Mouse (Mus musculus) liver, embryonic 11.5 days (tissue): ENCODE data around the gene Dchs2. TPM values are rescaled to one million over a fixed set of nuclear protein-coding genes. Genes with fewer than 3 reads are reported as not detected.

Experiments used
- ATAC-seq: fragments of 200-750 bp; cut with Nextera tagmentation; replicated peaks from 2 replicates; pipeline ENCODE4 v1.8.0; 2017; ENCODE audit warnings: moderate number of reproducible peaks, mild to moderate bottlenecking, moderate TSS enrichment, moderate library complexity; ENCODE audit not compliant: low FRiP score
- DNase-seq: peaks from one replicate; pipeline ENCODE4 v3.0.0-alpha.2; 2017; ENCODE audit warnings: low spot score
- H3K27ac ChIP-seq: fragments of 300-500 bp; sonication (generic); 2 replicates; pipeline ENCODE4 v1.5.1; 2014; ENCODE audit warnings: mild to moderate bottlenecking, low read depth, low read length, control low read depth
- H3K27me3 ChIP-seq: fragments of 300-500 bp; sonication (generic); replicated peaks from 2 replicates; pipeline ENCODE4 v1.6.1; 2014; ENCODE audit warnings: low read length, mixed read lengths; ENCODE audit not compliant: control insufficient read depth, insufficient read depth
- H3K36me3 ChIP-seq: fragments of 300-500 bp; sonication (generic); 2 replicates; pipeline ENCODE4 v1.6.1; 2014; ENCODE audit warnings: mild to moderate bottlenecking, low read length, moderate library complexity, mixed read lengths; ENCODE audit not compliant: control insufficient read depth, insufficient read depth
- H3K4me1 ChIP-seq: fragments of 300-500 bp; sonication (generic); replicated peaks from 2 replicates; pipeline ENCODE4 v1.6.1; 2014; ENCODE audit warnings: low read length, mixed read lengths; ENCODE audit not compliant: control insufficient read depth, insufficient read depth
- H3K4me2 ChIP-seq: fragments of 300-500 bp; sonication (generic); 2 replicates; pipeline ENCODE4 v1.6.1; 2014; ENCODE audit warnings: mild to moderate bottlenecking, control low read depth, moderate library complexity
- H3K4me3 ChIP-seq: fragments of 300-500 bp; sonication (generic); 2 replicates; pipeline ENCODE4 v1.5.1; 2014; ENCODE audit warnings: low read depth, low read length, control low read depth
- H3K9ac ChIP-seq: fragments of 300-500 bp; sonication (generic); 2 replicates; pipeline ENCODE4 v1.6.1; 2014; ENCODE audit warnings: low read depth, low read length, control low read depth
- H3K9me3 ChIP-seq: fragments of 300-500 bp; sonication (generic); 2 replicates; pipeline ENCODE4 v1.6.1; 2016; ENCODE audit warnings: low read length, inconsistent platforms, mixed read lengths; ENCODE audit not compliant: control insufficient read depth
- WGBS: fragments of 180-500 bp; shearing (Covaris S2); extraction: QIAGEN DNeasy Blood & Tissue Kit; methylation state at CpG from one replicate; pipeline ENCODE4 v1.1.7; 2014; 5-methylcytosine and 5-hydroxymethylcytosine counted together
- polyA plus RNA-seq: library from polyadenylated mRNA; unstranded; fragments of >200 nt; fragmentation: Nextera tagmentation; extraction: Ambion mirVana; gene quantifications from 2 replicates; pipeline ENCODE4 v1.2.1, GENCODE M21; 2014

The Dchs2 gene
- polyA plus RNA-seq, 1 experiment from 2014 or later: 0.04 TPM

GRCm38 (mm10) chr3:83283882-83284281 is 156.1 kb downstream of the Dchs2 start:
- no peak overlapping the region for H3K9ac ChIP-seq
- 45% methylated on average over 1 of the region's 1 CpGs for WGBS

GRCm38 (mm10) chr3:83286975-83287405 is 159.2 kb downstream of the Dchs2 start:
- no peak overlapping the region; the same call in 1 of the 2 replicates for H3K9ac ChIP-seq
- WGBS: 15% methylated on average over 11 of the region's 11 CpGs
- ATAC-seq: no peak
- H3K36me3 ChIP-seq: no peaks in the 10 kb centered on the region
- no peaks in the 10 kb centered on the region for H3K9me3 ChIP-seq
- H3K27ac ChIP-seq: no peak overlapping the region
- peak; percentile 32 for DNase-seq
- H3K4me3 ChIP-seq: peak overlapping the region; percentile 30; the same call in 1 of the 2 replicates
- peak overlapping the region; percentile 57 for H3K4me2 ChIP-seq
- H3K27me3 ChIP-seq: no peaks in the 10 kb centered on the region
- no peaks in the 10 kb centered on the region for H3K4me1 ChIP-seq

More at GRCm38 (mm10) chr3:83283882-83284281, 156.1 kb downstream of the Dchs2 start:
- Histone ChIP-seq H3K9me3 (no peaks in the 10 kb centered on the region), H3K4me1 (no peaks in the 10 kb centered on the region), H3K27me3 (no peaks in the 10 kb centered on the region), H3K4me2 (no peak overlapping the region), H3K36me3 (no peaks in the 10 kb centered on the region), H3K4me3 (no peak overlapping the region), H3K27ac (no peak overlapping the region)
- no peak for ATAC-seq
- no peak for DNase-seq

- no peak overlapping the region for H3K4me2 ChIP-seq
- ATAC-seq: no peak
- 75% methylated on average over 6 of the region's 6 CpGs for WGBS
- H3K4me3 ChIP-seq: no peak overlapping the region
- H3K27ac ChIP-seq: no peak overlapping the region
- no peak for DNase-seq
- H3K9me3 ChIP-seq: no peaks in the 10 kb centered on the region
- no peaks in the 10 kb centered on the region for H3K36me3 ChIP-seq
- no peak overlapping the region for H3K9ac ChIP-seq
- no peaks in the 10 kb centered on the region for H3K4me1 ChIP-seq
- H3K27me3 ChIP-seq: no peaks in the 10 kb centered on the region
These were observed 160.5 kb downstream of the Dchs2 start for GRCm38 (mm10) chr3:83288118-83288840.

GRCm38 (mm10) chr3:83290482-83290881 is 162.7 kb downstream of the Dchs2 start:
- no peak overlapping the region for H3K9ac ChIP-seq
- H3K9me3 ChIP-seq: no peaks in the 10 kb centered on the region
- H3K36me3 ChIP-seq: no peaks in the 10 kb centered on the region
- H3K27me3 ChIP-seq: no peaks in the 10 kb centered on the region
- no peak overlapping the region for H3K27ac ChIP-seq
- H3K4me1 ChIP-seq: no peaks in the 10 kb centered on the region
- DNase-seq: no peak
- ATAC-seq: no peak
- H3K4me3 ChIP-seq: no peak overlapping the region
- H3K4me2 ChIP-seq: no peak overlapping the region

GRCm38 (mm10) chr3:83290953-83291352 is 163.2 kb downstream of the Dchs2 start:
- ATAC-seq: no peak
- WGBS: 64% methylated on average over 1 of the region's 1 CpGs
- H3K9ac ChIP-seq: no peak overlapping the region

GRCm38 (mm10) chr3:83299783-83300382 is 172.1 kb downstream of the Dchs2 start:
- WGBS: 72% methylated on average over 5 of the region's 5 CpGs
- no peaks in the 10 kb centered on the region for H3K9me3 ChIP-seq
- H3K27ac ChIP-seq: no peak overlapping the region
- ATAC-seq (no peak), DNase-seq (no peak)
- H3K36me3 ChIP-seq: no peaks in the 10 kb centered on the region
- no peak overlapping the region for H3K4me2 ChIP-seq
- H3K4me1 ChIP-seq: no peaks in the 10 kb centered on the region
- no peak overlapping the region for H3K9ac ChIP-seq
- H3K4me3 ChIP-seq: no peak overlapping the region
- no peaks in the 10 kb centered on the region for H3K27me3 ChIP-seq

More at GRCm38 (mm10) chr3:83290953-83291352, 163.2 kb downstream of the Dchs2 start:
- H3K27me3 ChIP-seq: no peaks in the 10 kb centered on the region
- H3K9me3 ChIP-seq: no peaks in the 10 kb centered on the region
- DNase-seq: no peak
- H3K36me3 ChIP-seq: no peaks in the 10 kb centered on the region
- no peak overlapping the region for H3K27ac ChIP-seq
- no peaks in the 10 kb centered on the region for H3K4me1 ChIP-seq
- H3K4me2 ChIP-seq: no peak overlapping the region
- H3K4me3 ChIP-seq: no peak overlapping the region

GRCm38 (mm10) chr3:83303876-83304275 is 176.1 kb downstream of the Dchs2 start:
- Histone ChIP-seq H3K4me2 (no peak overlapping the region), H3K27me3 (no peaks in the 10 kb centered on the region), H3K4me3 (no peak overlapping the region), H3K9ac (no peak overlapping the region), H3K9me3 (no peaks in the 10 kb centered on the region), H3K27ac (no peak overlapping the region), H3K36me3 (no peaks in the 10 kb centered on the region), H3K4me1 (no peaks in the 10 kb centered on the region)
- 68% methylated on average over 5 of the region's 5 CpGs for WGBS
- ATAC-seq (no peak), DNase-seq (no peak)

- Histone ChIP-seq H3K27me3 (no peaks in the 10 kb centered on the region), H3K4me1 (no peaks in the 10 kb centered on the region), H3K9me3 (no peaks in the 10 kb centered on the region), H3K27ac (no peak overlapping the region), H3K36me3 (no peaks in the 10 kb centered on the region), H3K4me2 (no peak overlapping the region), H3K4me3 (no peak overlapping the region), H3K9ac (no peak overlapping the region)
- no peak for ATAC-seq
- DNase-seq: no peak
- 75% methylated on average over 3 of the region's 3 CpGs for WGBS
These were observed 218.2 kb downstream of the Dchs2 start for GRCm38 (mm10) chr3:83345928-83346327.
